Mouse (Mus musculus): ENCODE data around the gene Pbx1.

Gene Pbx1

DNA sequence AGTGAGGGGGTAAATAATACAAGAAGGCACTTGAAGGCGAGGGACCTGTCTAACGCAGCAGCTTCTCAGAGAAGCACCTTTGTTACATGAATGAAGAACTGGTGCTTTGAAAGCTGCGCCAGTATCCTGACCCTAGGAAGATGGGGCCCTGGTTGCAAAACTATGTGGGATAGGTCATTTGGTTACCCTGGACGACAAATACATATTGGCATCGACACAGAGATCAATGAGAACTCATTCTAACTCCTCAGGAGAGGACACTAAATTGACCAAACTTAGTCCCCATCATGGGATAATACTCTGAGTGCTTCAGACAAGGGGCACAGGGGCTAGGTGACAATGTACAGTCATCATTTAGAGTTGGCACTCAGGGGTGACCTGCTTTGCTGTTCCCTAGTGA is 264.3 kb downstream of the Pbx1 start:
- no peak for DNase-seq (ENCODE audit: low spot score)

DNA sequence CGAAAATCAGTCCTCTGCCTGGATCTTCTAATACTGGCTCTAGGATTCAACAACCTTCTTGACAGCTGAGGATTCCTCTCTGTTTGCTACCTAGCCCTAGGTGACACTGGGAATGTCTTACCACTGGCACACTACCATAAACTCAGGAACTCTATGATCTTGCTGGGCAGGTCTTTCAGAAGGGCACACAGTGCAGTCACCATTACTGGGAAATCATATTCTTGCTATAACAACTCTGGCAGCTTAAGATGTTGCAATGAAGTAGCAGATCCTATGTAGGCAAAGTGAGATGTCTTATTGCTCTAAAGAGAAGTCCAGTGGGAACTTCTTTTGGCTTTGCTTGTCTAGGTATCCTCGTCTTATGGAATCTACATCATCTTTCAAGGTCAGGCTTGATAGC is 265.2 kb downstream of the Pbx1 start:
- no peak for DNase-seq (ENCODE audit: low spot score)

DNA sequence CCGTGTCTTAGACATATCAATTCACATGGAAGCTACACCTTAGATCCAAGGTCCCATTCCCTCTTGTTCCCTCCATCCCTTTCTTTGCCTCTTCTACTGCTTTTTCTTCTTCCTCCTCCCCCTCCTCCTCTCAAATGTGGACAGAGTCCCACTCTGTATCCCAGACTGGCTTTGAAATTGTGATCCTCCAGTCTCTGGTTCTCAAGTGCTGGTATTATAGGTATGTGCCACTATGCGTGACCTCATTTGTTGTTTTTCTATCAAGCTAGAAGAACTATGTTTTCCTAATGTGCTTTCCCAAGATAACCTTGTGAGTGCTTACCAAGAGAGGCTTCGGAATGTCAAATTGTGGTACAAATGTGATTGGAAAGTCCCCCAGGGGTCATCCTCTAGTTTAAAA is 267.1 kb downstream of the Pbx1 start:
- no peak for DNase-seq (ENCODE audit: low spot score)

- no peak for DNase-seq (ENCODE audit: low spot score)
Observed at GRCm38 (mm10) chr1:168163521-168164233, 268.4 kb downstream of the Pbx1 start.

DNA sequence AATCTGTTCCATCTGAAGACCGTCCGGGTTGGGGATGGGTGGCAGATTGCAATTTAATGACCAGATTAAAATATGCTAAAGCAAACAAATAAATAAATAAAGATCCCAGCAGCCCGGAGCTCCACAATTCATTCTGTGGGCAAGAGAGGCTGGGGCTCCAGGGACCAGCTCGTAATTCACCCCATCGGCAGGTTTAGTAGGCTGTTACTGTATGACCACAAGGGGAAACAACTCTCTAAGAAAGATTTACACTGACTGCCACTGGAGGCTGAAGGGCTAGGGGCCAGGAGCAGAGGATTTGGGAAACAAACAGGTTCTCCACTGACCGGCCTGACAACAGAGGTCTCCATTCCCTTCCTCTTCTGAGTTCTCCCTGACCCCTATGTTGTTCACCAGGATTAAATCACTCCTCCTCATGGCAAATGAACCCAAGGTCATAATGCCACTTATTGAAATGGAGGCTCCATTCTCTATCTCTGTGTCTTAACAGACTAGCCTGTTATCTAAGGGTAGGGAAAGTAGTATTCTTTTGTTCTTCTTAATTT is 292.9 kb downstream of the Pbx1 start:
- DNase-seq (ENCODE audit: low spot score) = no peak

DNA sequence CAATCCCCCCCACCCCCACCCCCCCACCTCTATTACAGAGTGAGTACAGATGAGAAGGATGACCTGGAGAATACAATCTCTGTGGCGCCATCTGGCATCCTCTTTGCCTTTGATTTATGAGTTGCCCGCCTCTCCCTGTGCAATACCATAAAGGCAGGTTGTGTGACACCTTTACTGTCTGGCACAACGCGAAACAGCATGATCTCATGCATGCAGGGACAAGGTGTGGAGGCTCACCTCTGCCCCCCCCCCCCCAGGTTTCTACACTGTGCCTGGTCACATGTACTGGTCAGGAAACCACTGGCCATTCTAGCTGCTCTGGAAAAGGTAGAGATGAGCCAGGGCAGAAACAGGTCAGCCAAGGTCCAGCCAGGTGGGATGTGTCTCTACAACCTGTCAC is 293.4 kb downstream of the Pbx1 start:
- DNase-seq (ENCODE audit: low spot score) = no peak

- DNase-seq (ENCODE audit: low spot score) = no peak
Observed at GRCm38 (mm10) chr1:168137890-168138289, 294.2 kb downstream of the Pbx1 start.

DNA sequence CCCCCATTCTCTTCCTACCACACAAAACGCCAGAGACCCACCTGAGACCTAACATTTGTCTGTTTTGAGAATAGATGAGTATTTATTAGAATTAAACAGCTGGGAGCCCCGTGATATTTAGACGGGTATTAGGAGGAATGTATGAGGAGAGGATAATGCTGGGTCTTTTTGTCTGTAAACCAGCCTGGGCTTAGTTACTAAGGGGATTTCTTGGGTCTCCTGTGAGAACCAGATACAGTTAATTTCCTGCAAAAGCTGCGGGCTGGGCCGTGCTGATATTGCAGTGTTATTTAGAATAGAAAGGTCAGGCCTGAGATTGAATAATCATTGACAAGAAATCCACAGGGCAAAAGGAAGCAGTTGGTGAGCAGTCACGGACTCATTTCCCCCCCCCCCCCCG is 296.5 kb downstream of the Pbx1 start:
- no peak for DNase-seq (ENCODE audit: low spot score)

- no peak for DNase-seq (ENCODE audit: low spot score)
Observed at GRCm38 (mm10) chr1:168133696-168134095, 298.4 kb downstream of the Pbx1 start.

- no peak for DNase-seq (ENCODE audit: low spot score)
Observed at GRCm38 (mm10) chr1:168128004-168128403, 304.1 kb downstream of the Pbx1 start.

- no peak for DNase-seq (ENCODE audit: low spot score)
Observed at GRCm38 (mm10) chr1:168124643-168125490, 307.2 kb downstream of the Pbx1 start.

DNA sequence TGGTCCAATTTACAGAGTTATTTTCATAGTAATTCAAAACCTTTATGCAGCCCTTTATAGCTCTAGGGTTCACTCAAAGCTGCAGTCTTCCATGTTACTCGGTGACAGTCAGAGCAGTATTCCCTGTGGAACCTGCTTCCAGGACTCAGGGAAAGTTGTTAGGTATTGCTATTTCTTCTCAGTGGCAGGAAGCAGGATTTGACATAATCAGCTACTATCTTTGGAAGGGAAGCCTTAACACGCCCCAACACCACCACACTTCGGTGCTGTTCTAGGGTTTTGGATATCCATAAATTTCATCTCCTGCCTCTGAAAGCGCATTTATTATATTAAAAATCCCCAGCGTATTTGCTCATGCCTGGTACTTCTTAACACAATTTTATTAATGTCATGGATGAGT is 314.0 kb downstream of the Pbx1 start:
- no peak for DNase-seq (ENCODE audit: low spot score)

- DNase-seq (ENCODE audit: low spot score) = no peak
Observed at GRCm38 (mm10) chr1:168117367-168117766, 314.7 kb downstream of the Pbx1 start.

DNA sequence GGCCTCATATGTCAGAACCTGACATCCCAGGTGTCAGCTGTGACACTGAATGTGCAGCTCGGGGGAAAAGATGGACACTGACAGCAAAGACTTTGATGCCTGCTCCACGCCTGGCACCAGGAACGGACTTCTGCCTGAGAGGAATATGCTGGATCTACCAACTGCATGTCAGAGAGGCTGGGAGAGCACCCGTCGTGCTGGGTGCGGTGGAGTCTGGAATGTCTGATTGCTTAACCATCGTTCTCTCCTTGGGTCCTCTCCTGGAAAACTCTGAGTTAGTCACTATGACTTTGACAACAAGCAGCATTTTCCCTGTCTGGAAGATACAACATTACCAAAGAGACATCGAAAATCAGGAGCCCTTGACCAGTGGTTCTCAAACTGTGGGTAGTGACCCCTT is 322.3 kb downstream of the Pbx1 start:
- DNase-seq (ENCODE audit: low spot score) = no peak

GRCm38 (mm10) chr1:168103821-168104220 is 328.2 kb downstream of the Pbx1 start:
- DNase-seq (ENCODE audit: low spot score) = no peak

DNA sequence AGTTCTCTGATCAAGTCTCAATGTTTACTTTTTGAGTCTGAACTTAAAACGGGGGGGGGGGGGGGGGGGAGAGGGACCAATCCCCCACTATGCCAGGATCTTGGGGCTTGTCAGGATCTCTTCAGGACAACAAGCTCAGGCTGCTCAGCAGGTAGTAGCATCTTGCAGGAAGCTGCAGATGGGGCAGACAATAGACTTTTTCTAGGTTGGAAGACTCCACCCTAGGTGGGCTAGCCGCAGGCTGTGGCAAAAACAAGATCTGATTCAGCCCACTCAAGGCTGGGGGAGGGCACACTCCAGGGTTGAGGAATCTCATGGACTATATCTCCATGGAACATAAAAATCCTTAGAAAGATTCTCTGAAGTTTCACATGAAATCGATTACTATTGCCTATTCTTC is 330.6 kb downstream of the Pbx1 start:
- no peak for DNase-seq (ENCODE audit: low spot score)

DNA sequence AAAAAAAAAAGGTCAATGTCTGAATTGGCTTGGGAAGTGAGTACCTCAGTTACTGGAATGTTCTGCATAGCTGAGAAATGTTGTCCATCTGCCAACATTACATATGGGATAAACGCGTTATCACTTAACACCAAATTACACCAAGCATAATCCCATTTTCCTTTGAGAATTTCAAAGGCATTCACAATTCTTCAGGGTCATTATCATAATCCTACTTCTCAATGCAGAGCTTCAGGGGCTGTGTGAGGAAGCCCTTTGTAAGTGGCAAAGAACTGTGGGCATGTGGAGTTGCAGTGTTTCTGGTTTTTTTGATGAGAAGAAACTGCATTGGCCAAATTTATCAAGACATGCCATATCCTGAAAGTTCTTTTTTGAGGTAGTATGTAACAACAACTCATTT is 333.3 kb downstream of the Pbx1 start:
- DNase-seq (ENCODE audit: low spot score) = no peak

DNA sequence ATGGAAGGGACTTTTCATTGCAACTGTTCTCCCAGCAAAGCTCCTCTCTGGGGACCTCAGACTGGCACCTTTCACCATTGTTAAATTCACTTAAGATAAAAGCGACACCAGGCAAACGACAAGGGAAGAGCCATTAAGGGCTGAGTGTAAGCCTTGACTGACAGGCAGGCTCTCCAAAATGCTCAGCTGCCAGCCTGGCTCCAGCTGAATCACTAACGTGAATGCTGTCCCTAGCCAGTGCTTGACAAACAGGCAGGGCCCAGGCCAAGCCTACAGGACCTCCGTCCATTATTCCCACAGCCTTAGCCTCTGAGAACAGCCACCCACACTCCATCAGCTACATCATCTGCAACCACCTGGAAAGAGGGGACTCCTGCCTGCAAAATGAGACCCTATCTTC is 337.4 kb downstream of the Pbx1 start:
- no peak for DNase-seq (ENCODE audit: low spot score)

GRCm38 (mm10) chr1:168093044-168093443 is 339.0 kb downstream of the Pbx1 start:
- DNase-seq (ENCODE audit: low spot score) = no peak

- no peak for DNase-seq (ENCODE audit: low spot score)
Observed at GRCm38 (mm10) chr1:168091627-168092026, 340.4 kb downstream of the Pbx1 start.

GRCm38 (mm10) chr1:168088680-168089079 is 343.4 kb downstream of the Pbx1 start:
- no peak for DNase-seq (ENCODE audit: low spot score)

- no peak for DNase-seq (ENCODE audit: low spot score)
Observed at GRCm38 (mm10) chr1:168079394-168079767, 352.7 kb downstream of the Pbx1 start.

DNA sequence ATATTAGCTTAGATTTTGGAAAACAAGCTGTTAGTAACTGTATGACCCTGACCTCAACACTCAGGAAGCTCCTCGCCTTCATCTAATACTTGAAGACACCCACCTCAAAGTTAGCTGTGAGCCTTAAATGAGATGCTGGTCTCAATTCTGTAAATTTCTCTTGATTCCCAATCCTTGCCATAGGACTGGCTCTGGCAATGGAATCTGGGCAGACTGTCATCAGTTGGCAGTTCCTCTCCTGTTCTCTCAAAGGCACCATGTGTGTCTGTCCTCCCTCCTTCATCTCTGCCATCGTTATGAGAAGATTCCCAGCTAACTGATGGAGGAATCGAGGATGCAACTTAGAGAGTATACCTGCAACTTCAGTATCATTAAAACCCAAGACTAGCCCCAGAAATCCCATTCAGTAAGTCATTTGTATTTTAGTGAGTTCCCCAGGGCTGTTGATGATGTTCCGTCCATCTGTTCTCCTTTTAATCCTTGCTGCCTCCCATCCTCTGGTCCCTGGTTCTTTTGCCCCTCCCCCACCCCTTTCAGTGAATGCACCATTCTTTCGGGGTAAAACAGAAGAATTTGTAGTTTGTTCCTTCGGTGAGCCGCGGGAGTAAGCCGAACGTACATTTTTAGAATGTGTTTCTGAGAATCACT is 353.2 kb downstream of the Pbx1 start:
- DNase-seq (ENCODE audit: low spot score) = no peak
